Mouse (Mus musculus) small intestine, adult 2 months (tissue): ENCODE results near the gene Aasdhppt. TPM values are rescaled to one million over a fixed set of nuclear protein-coding genes. Genes with fewer than 3 reads are reported as not detected.

Experiments
- H3K27ac ChIP-seq: fragments of 200-500 bp; 2 replicates; pipeline ENCODE4 v1.5.1; 2012; ENCODE audit warnings: low read depth, low read length, control low read depth, inconsistent platforms; ENCODE audit not compliant: insufficient read depth
- H3K27me3 ChIP-seq: fragments of 200-500 bp; 2 replicates; pipeline ENCODE4 v1.6.1; 2012; ENCODE audit warnings: mild to moderate bottlenecking, moderate library complexity, low read length, inconsistent platforms; ENCODE audit not compliant: control insufficient read depth, insufficient read depth
- H3K36me3 ChIP-seq: fragments of 200-500 bp; 2 replicates; pipeline ENCODE4 v1.6.1; 2012; ENCODE audit warnings: mild to moderate bottlenecking, low read length, control low read depth, inconsistent platforms; ENCODE audit not compliant: control insufficient read depth, insufficient read depth
- H3K4me1 ChIP-seq: fragments of 200-500 bp; 2 replicates; pipeline ENCODE4 v1.6.1; 2012; ENCODE audit warnings: low read length, inconsistent platforms, mixed read lengths; ENCODE audit not compliant: control insufficient read depth, insufficient read depth, insufficient read length
- H3K4me3 ChIP-seq: fragments of 200-500 bp; 2 replicates; pipeline ENCODE4 v1.5.1; 2012; ENCODE audit warnings: low read depth, mild to moderate bottlenecking, control low read depth, inconsistent platforms, low read length, moderate library complexity
- CTCF ChIP-seq: fragments of 200-500 bp; IDR thresholded peaks from 2 replicates; pipeline ENCODE4 v1.5.1; 2012; ENCODE audit warnings: low read depth, mild to moderate bottlenecking, control low read depth, inconsistent platforms, low read length, moderate library complexity, mixed read lengths; ENCODE audit not compliant: insufficient replicate concordance, insufficient read length; ENCODE audit errors: extremely low read depth
- POLR2A ChIP-seq: fragments of 200-500 bp; IDR thresholded peaks from 2 replicates; pipeline ENCODE4 v1.6.1; 2012; ENCODE audit warnings: low read depth, mild to moderate bottlenecking, control low read depth, inconsistent platforms, low read length, moderate library complexity
- WGBS: fragments of 180-500 bp; shearing (Covaris S2); methylation state at CpG from one replicate; pipeline ENCODE4 v1.1.7; 2018; 5-methylcytosine and 5-hydroxymethylcytosine counted together
- polyA plus RNA-seq: library from polyadenylated mRNA; depleted of rRNA; stranded (reverse); fragments of >200 nt; gene quantifications from 2 replicates; pipeline ENCODE4 v1.2.3, GENCODE M21; 2012; rRNA removed

The Aasdhppt gene
- polyA plus RNA-seq, 1 experiment, result 0.80 TPM

DNA sequence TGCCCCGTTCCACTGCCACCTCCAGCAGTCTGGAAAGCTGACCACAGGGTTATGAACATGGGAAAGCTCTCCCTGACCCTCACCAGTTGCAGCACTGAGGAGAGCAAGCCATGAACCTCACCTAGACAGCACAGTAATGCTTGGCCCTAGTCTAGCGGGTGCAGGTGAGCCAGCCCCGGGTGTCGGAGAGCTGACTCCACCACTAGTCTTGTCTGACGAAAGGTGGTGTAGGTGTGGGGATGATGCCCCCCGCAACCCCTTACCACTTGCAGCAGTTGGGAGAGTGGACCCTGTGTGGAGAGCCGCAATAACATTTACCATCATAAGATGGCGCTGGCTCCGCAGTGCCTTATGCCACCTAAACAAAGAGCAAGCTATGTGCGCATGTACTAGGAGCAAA, 50.2 kb downstream of the Aasdhppt start:
- H3K27ac ChIP-seq, result no peak overlapping the region
- no peaks in the 10 kb centered on the region for H3K4me1 ChIP-seq
- H3K4me3 ChIP-seq, result no peak overlapping the region
- WGBS, result 91% methylated on average over 10 of the region's 10 CpGs
- no peaks in the 10 kb centered on the region for H3K36me3 ChIP-seq
- H3K27me3 ChIP-seq, result no peaks in the 10 kb centered on the region
- TF ChIP-seq CTCF (no peak), POLR2A (no peak)

Other genes with a start within 250 kb of the Aasdhppt start
- 0.05 TPM in 1 of 2 replicates, not detected in the other for gene Kbtbd3, start 362 bp upstream of the Aasdhppt start, polyA plus RNA-seq
- gene Msantd4, start 67.1 kb upstream of the Aasdhppt start, polyA plus RNA-seq, result 0.46 and 0.90 TPM in 2 replicates